Mouse (Mus musculus) limb, embryonic 13.5 days (tissue): ENCODE results near the gene Prune1. TPM values are rescaled to one million over a fixed set of nuclear protein-coding genes. Genes with fewer than 3 reads are reported as not detected.

ENCODE experiments used
- ATAC-seq: fragments of 200-750 bp; cut with Nextera tagmentation; 2 replicates; pipeline ENCODE4 v1.8.0; 2017; ENCODE audit warnings: low read depth, moderate number of reproducible peaks, moderate TSS enrichment; ENCODE audit not compliant: low FRiP score
- H3K27ac ChIP-seq: fragments of 300-500 bp; sonication (generic); 2 replicates; pipeline ENCODE4 v1.5.1; 2015; ENCODE audit warnings: inconsistent platforms, mild to moderate bottlenecking, moderate library complexity
- H3K27me3 ChIP-seq: fragments of 300-500 bp; sonication (generic); 2 replicates; pipeline ENCODE4 v1.6.1; 2015; ENCODE audit warnings: mild to moderate bottlenecking, inconsistent platforms
- H3K36me3 ChIP-seq: fragments of 300-500 bp; sonication (generic); 2 replicates; pipeline ENCODE4 v1.6.1; 2015; ENCODE audit warnings: inconsistent platforms, mild to moderate bottlenecking, moderate library complexity
- H3K4me1 ChIP-seq: fragments of 300-500 bp; sonication (generic); 2 replicates; pipeline ENCODE4 v1.6.1; 2015; ENCODE audit warnings: inconsistent platforms
- H3K4me2 ChIP-seq: fragments of 300-500 bp; sonication (generic); replicated peaks from 2 replicates; pipeline ENCODE4 v1.6.1; 2015; ENCODE audit warnings: inconsistent platforms, mild to moderate bottlenecking, moderate library complexity
- H3K4me3 ChIP-seq: fragments of 300-500 bp; sonication (generic); 2 replicates; pipeline ENCODE4 v1.5.1; 2015; ENCODE audit warnings: moderate library complexity, mild to moderate bottlenecking, inconsistent platforms
- H3K9ac ChIP-seq: fragments of 300-500 bp; sonication (generic); 2 replicates; pipeline ENCODE4 v1.6.1; 2015; ENCODE audit warnings: mild to moderate bottlenecking, inconsistent platforms
- H3K9me3 ChIP-seq: fragments of 300-500 bp; sonication (generic); 2 replicates; pipeline ENCODE4 v1.6.1; 2016; ENCODE audit warnings: inconsistent platforms
- WGBS: fragments of 180-500 bp; shearing (Covaris S2); methylation state at CpG from one replicate; pipeline ENCODE4 v1.1.7; 2015; 5-methylcytosine and 5-hydroxymethylcytosine counted together
- polyA plus RNA-seq: library from polyadenylated mRNA; unstranded; fragments of >200 nt; fragmentation: Nextera tagmentation; extraction: Ambion mirVana; gene quantifications from 2 replicates; pipeline ENCODE4 v1.2.1, GENCODE M21; 2015

The Prune1 gene
- polyA plus RNA-seq, 1 experiment from 2014 or later = 26.9 TPM

GRCm38 (mm10) chr3:95285390-95285789 is 3.5 kb upstream of the Prune1 start:
- no peak overlapping the region for H3K4me2 ChIP-seq
- H3K4me1 ChIP-seq = peaks cover 28% of the 10 kb centered on the region
- H3K27ac ChIP-seq = no peak overlapping the region
- H3K27me3 ChIP-seq = no peaks in the 10 kb centered on the region
- H3K9me3 ChIP-seq = no peaks in the 10 kb centered on the region
- no peak for ATAC-seq
- H3K4me3 ChIP-seq = no peak overlapping the region
- 0 out of 2 replicates have a peak overlapping the region, but pooled peaks have one; percentile 15 for H3K9ac ChIP-seq
- peaks cover 33% of the 10 kb centered on the region for H3K36me3 ChIP-seq
- WGBS = 89% methylated on average over 5 of the region's 5 CpGs

GRCm38 (mm10) chr3:95284501-95285281 is 2.8 kb upstream of the Prune1 start:
- peaks cover 32% of the 10 kb centered on the region for H3K4me1 ChIP-seq
- no peaks in the 10 kb centered on the region for H3K9me3 ChIP-seq
- ATAC-seq = no peak
- no peaks in the 10 kb centered on the region for H3K27me3 ChIP-seq
- peaks cover 26% of the 10 kb centered on the region for H3K36me3 ChIP-seq
- WGBS = 85% methylated on average over 12 of the region's 12 CpGs
- H3K4me3 ChIP-seq = peak overlapping the region; percentile 77
- H3K4me2 ChIP-seq = peak overlapping the region; percentile 80
- H3K27ac ChIP-seq = no peak overlapping the region
- H3K9ac ChIP-seq = peak overlapping the region; percentile 90; the same call in 1 of the 2 replicates

- peak overlapping the region; percentile 90 for H3K9ac ChIP-seq
- ATAC-seq = no peak
- no peaks in the 10 kb centered on the region for H3K27me3 ChIP-seq
- H3K4me3 ChIP-seq = peak overlapping the region; percentile 77
- 15% methylated on average over 1 of the region's 1 CpGs for WGBS
- peak overlapping the region; percentile 92; the same call in 1 of the 2 replicates for H3K27ac ChIP-seq
- peaks cover 35% of the 10 kb centered on the region for H3K4me1 ChIP-seq
- H3K36me3 ChIP-seq = peaks cover 21% of the 10 kb centered on the region
- H3K4me2 ChIP-seq = peak overlapping the region; percentile 80
- no peaks in the 10 kb centered on the region for H3K9me3 ChIP-seq
Observed at GRCm38 (mm10) chr3:95284062-95284461, 2.2 kb upstream of the Prune1 start.

GRCm38 (mm10) chr3:95283589-95283941 is 1.7 kb upstream of the Prune1 start:
- Histone ChIP-seq H3K36me3 (peaks cover 17% of the 10 kb centered on the region), H3K4me1 (peaks cover 35% of the 10 kb centered on the region), H3K27ac (peak overlapping the region; percentile 92), H3K4me3 (peak overlapping the region; percentile 77), H3K9ac (peak overlapping the region; percentile 90), H3K27me3 (no peaks in the 10 kb centered on the region), H3K4me2 (peak overlapping the region; percentile 80), H3K9me3 (no peaks in the 10 kb centered on the region)
- 0% methylated on average over 7 of the region's 7 CpGs for WGBS
- no peak for ATAC-seq

- WGBS = under 1% methylated on average over 51 of the region's 51 CpGs
- Histone ChIP-seq H3K4me3 (peak overlapping the region; percentile 77), H3K27ac (peak overlapping the region; percentile 92), H3K4me2 (peak overlapping the region; percentile 80), H3K4me1 (peaks cover 35% of the 10 kb centered on the region), H3K9ac (peak overlapping the region; percentile 90), H3K36me3 (peaks cover 12% of the 10 kb centered on the region), H3K27me3 (no peaks in the 10 kb centered on the region), H3K9me3 (no peaks in the 10 kb centered on the region)
- peak; percentile 64 for ATAC-seq
Observed at GRCm38 (mm10) chr3:95282865-95283588, 1.2 kb upstream of the Prune1 start.

- Histone ChIP-seq H3K4me3 (peak overlapping the region; percentile 77), H3K9me3 (no peaks in the 10 kb centered on the region), H3K9ac (peak overlapping the region; percentile 90), H3K27ac (peak overlapping the region; percentile 92), H3K4me2 (peak overlapping the region; percentile 80), H3K4me1 (peaks cover 35% of the 10 kb centered on the region), H3K36me3 (peaks cover 6% of the 10 kb centered on the region), H3K27me3 (no peaks in the 10 kb centered on the region)
- ATAC-seq = no peak
- WGBS = under 1% methylated on average over 11 of the region's 11 CpGs
Observed at GRCm38 (mm10) chr3:95282381-95282864, 547 bp upstream of the Prune1 start.

GRCm38 (mm10) chr3:95280747-95281146 is 1.1 kb downstream of the Prune1 start:
- Histone ChIP-seq H3K9ac (peak overlapping the region; percentile 84), H3K27me3 (no peaks in the 10 kb centered on the region), H3K4me2 (peak overlapping the region; percentile 80), H3K4me1 (peaks cover 35% of the 10 kb centered on the region), H3K36me3 (no peaks in the 10 kb centered on the region), H3K27ac (peak overlapping the region; percentile 89), H3K4me3 (peak overlapping the region; percentile 77), H3K9me3 (no peaks in the 10 kb centered on the region)
- ATAC-seq = no peak
- 15% methylated on average over 8 of the region's 8 CpGs for WGBS

- WGBS = 94% methylated on average over 1 of the region's 1 CpGs
- no peaks in the 10 kb centered on the region for H3K9me3 ChIP-seq
- no peak overlapping the region for H3K27ac ChIP-seq
- no peak overlapping the region for H3K9ac ChIP-seq
- H3K36me3 ChIP-seq = peaks cover 6% of the 10 kb centered on the region
- H3K27me3 ChIP-seq = no peaks in the 10 kb centered on the region
- no peak overlapping the region for H3K4me2 ChIP-seq
- no peak for ATAC-seq
- H3K4me3 ChIP-seq = no peak overlapping the region
- H3K4me1 ChIP-seq = peaks cover 11% of the 10 kb centered on the region; the same call in 1 of the 2 replicates
Observed at GRCm38 (mm10) chr3:95277149-95277551, 4.7 kb downstream of the Prune1 start.

GRCm38 (mm10) chr3:95276428-95276934 is 5.4 kb downstream of the Prune1 start:
- peaks cover 11% of the 10 kb centered on the region; the same call in 1 of the 2 replicates for H3K4me1 ChIP-seq
- H3K27me3 ChIP-seq = no peaks in the 10 kb centered on the region
- no peak overlapping the region for H3K4me3 ChIP-seq
- H3K9me3 ChIP-seq = no peaks in the 10 kb centered on the region
- peaks cover 9% of the 10 kb centered on the region for H3K36me3 ChIP-seq
- H3K9ac ChIP-seq = no peak overlapping the region
- ATAC-seq = no peak
- H3K4me2 ChIP-seq = no peak overlapping the region
- 65% methylated on average over 5 of the region's 5 CpGs for WGBS
- no peak overlapping the region for H3K27ac ChIP-seq

GRCm38 (mm10) chr3:95275161-95275560 is 6.7 kb downstream of the Prune1 start:
- H3K36me3 ChIP-seq = peaks cover 9% of the 10 kb centered on the region
- H3K4me1 ChIP-seq = peaks cover 6% of the 10 kb centered on the region; the same call in 1 of the 2 replicates
- no peaks in the 10 kb centered on the region for H3K27me3 ChIP-seq
- ATAC-seq = no peak
- no peak overlapping the region for H3K9ac ChIP-seq
- H3K4me2 ChIP-seq = no peak overlapping the region
- H3K27ac ChIP-seq = no peak overlapping the region
- H3K4me3 ChIP-seq = no peak overlapping the region
- WGBS = 74% methylated on average over 6 of the region's 6 CpGs
- H3K9me3 ChIP-seq = no peaks in the 10 kb centered on the region

- no peak for ATAC-seq
- Histone ChIP-seq H3K27me3 (no peaks in the 10 kb centered on the region), H3K4me1 (0 out of 2 replicates have a peak, but pooled peaks cover under 1% of the 10 kb centered on the region), H3K9ac (no peak overlapping the region), H3K36me3 (peaks cover 12% of the 10 kb centered on the region), H3K9me3 (no peaks in the 10 kb centered on the region), H3K27ac (no peak overlapping the region), H3K4me2 (no peak overlapping the region), H3K4me3 (no peak overlapping the region)
- WGBS = 93% methylated on average over 4 of the region's 4 CpGs
Observed at GRCm38 (mm10) chr3:95274453-95274852, 7.4 kb downstream of the Prune1 start.

- no peak for ATAC-seq
- 94% methylated on average over 5 of the region's 5 CpGs for whole genome bisulfite sequencing
- Histone ChIP-seq H3K9ac (no peak overlapping the region), H3K36me3 (peaks cover 21% of the 10 kb centered on the region), H3K4me3 (no peak overlapping the region), H3K9me3 (no peaks in the 10 kb centered on the region), H3K4me1 (no peaks in the 10 kb centered on the region), H3K4me2 (no peak overlapping the region), H3K27me3 (no peaks in the 10 kb centered on the region), H3K27ac (no peak overlapping the region)
Observed at GRCm38 (mm10) chr3:95273471-95273870, 8.4 kb downstream of the Prune1 start.
